Mouse (Mus musculus): ENCODE data around the gene Tmem222.

GRCm38 (mm10) chr4:133300421-133300820 lies 22.8 kb upstream of the Tmem222 start:
- no peak for TF ChIP-seq CTCF (IDR thresholded peaks at IDR 0.05)
- TF ChIP-seq EP300 (IDR thresholded peaks at IDR 0.05), result no peak

All from lung, postnatal 0 days (tissue).